Mouse (Mus musculus): Measurements from ENCODE around the gene Dhdh. TPM values are rescaled to one million over a fixed set of nuclear protein-coding genes. Genes with fewer than 3 reads are reported as not detected.
"Not testable (repeated sequence)": the region's sequence is repeated elsewhere in the genome, so short reads cannot be mapped to it uniquely, and the experiment has no call there.

Gene Dhdh
- total RNA-seq (2014; fragmentation: Nextera tagmentation): 17.7 and 18.0 TPM in 2 replicates
- total RNA-seq (2017): 4.8 and 6.8 TPM in 2 replicates
- 1.3 and 1.6 TPM in 2 replicates for polyA plus RNA-seq (2012)

DNA sequence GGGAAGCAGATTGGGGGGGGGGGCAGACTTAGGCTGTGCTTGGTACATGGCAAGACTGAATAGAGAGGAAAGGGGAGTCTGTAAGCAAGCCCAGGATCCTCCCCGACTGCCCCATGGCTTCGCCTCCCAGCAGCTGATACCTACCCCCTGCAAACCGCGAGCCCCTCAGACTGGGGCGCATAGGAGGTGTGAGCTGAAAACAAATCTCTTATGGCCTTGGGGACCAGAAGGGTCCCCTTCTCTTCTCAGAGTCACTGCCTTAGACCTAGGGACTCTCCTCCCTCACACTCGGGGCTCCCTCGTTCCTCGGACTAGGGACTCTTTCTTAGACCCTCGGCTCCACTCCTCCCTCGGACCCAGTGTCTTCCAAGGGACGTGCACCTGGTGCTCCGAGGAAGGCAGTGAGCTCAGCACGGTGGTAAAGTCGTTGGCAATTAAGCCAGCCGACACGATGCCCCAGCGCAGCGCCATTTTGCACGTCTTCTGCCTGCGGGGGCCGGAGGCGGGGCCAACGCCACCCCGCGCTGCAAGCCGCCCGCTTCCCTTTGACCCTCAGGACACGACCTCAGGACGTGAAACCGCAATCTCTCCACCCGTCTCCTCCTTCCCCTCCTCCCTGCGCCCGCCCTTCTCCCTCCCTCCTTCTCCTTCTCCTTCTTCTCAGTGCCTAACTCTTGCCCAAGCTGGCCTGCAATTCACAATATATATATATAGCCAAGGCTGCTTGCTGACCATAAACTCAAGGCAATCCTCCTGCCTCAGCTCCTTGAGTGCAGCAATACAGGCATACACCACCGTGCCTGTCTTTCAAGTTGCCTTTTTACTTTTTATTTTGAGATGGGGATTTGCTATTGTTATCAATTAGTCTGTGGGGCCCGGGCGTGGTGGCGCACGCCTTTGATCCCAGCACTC lies at the start of gene Dhdh:
TSS of gene Dhdh (minus strand) at position 513 of the 912 bp plus-strand sequence.
- Histone ChIP-seq H3K27me3 (ENCODE audit: insufficient read depth, low read length) (no peaks in the 10 kb centered on the region), H3K9me3 (replicated peaks) (no peaks in the 10 kb centered on the region), H3K4me1 (ENCODE audit: insufficient read depth, low read depth, low read length) (peaks cover 79% of the 10 kb centered on the region), H3K4me3 (ENCODE audit: low read depth, low read length) (peak within 1 kb of the TSS; percentile 70), H3K36me3 (replicated peaks) (peaks cover 32% of the 10 kb centered on the region)
- DNase-seq (ENCODE audit: low spot score): no peak
- ATAC-seq (ENCODE audit: extremely low read depth, insufficient number of reproducible peaks, low FRiP score, poor library complexity, severe bottlenecking): no peak
- TF ChIP-seq GATA2 (IDR thresholded peaks at IDR 0.05; ENCODE audit: borderline replicate concordance, low read depth, low read length) (no peak), GATA1 (IDR thresholded peaks at IDR 0.05; ENCODE audit: borderline replicate concordance, low read length) (no peak), CTCF (IDR thresholded peaks at IDR 0.05; ENCODE audit: low read depth, low read length) (no peak), POLR2AphosphoS5 (IDR thresholded peaks at IDR 0.05; ENCODE audit: insufficient replicate concordance, low read depth, low read length) (no peak), TAL1 (conservative IDR thresholded peaks at IDR 0.05; ENCODE audit: low read depth, low read length) (no peak)

DNA sequence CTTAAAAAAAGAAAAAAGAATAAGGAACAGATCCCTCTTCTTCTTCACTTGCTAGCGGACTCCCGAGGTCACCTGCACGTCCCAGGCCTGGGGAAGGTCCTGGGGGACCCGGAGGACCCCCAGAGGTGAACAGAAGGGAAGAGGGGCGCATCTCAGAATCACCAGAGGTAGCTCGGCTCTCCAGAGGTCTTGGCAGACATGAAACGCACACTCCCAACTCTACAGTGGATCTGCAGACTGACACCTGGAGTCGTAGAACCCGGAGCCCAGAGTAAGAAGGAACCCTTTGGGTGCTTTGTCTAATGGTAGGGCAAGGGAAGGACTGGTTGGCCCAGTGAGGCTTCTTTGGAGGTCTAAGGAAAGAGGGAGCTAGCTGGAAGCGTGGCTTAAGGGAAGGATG lies 49.0 kb upstream of the Dhdh start:
- no peak for TF ChIP-seq GATA2 (IDR thresholded peaks at IDR 0.05; ENCODE audit: borderline replicate concordance, low read depth, low read length)
- no peak for TF ChIP-seq GATA1 (IDR thresholded peaks at IDR 0.05; ENCODE audit: borderline replicate concordance, low read length)
- no peak for TF ChIP-seq TAL1 (conservative IDR thresholded peaks at IDR 0.05; ENCODE audit: low read depth, low read length)
- no peak for TF ChIP-seq POLR2AphosphoS5 (IDR thresholded peaks at IDR 0.05; ENCODE audit: insufficient replicate concordance, low read depth, low read length)
- TF ChIP-seq CTCF (IDR thresholded peaks at IDR 0.05; ENCODE audit: low read depth, low read length): no peak
- DNase-seq (ENCODE audit: low spot score) (no peak), ATAC-seq (ENCODE audit: extremely low read depth, insufficient number of reproducible peaks, low FRiP score, poor library complexity, severe bottlenecking) (no peak)
- Histone ChIP-seq H3K27me3 (ENCODE audit: insufficient read depth, low read length) (peaks cover 57% of the 10 kb centered on the region), H3K4me1 (ENCODE audit: insufficient read depth, low read depth, low read length) (peaks cover 5% of the 10 kb centered on the region; the same call in 1 of the 2 replicates), H3K36me3 (replicated peaks) (no peaks in the 10 kb centered on the region), H3K9me3 (replicated peaks) (no peaks in the 10 kb centered on the region), H3K4me3 (ENCODE audit: low read depth, low read length) (no peak overlapping the region)

DNA sequence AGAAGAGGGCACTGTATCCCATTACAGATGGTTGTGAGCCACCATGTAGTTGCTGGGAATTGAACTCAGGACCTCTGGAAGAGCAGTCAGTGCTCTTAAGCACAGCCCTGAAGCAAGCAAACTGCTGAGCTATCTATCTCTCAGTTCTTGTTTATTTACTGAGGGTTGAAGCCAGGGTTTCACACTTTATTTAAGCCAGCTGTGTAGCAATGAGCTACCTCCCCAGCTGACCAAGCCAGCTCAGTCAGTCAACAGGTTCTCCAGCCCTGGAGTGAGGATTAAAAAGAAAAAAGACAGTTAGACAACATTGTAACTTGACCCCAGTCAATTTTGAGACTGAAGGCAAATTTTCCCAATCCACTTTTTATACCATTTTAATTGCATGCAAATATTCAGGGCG lies 47.1 kb upstream of the Dhdh start:
- Histone ChIP-seq H3K4me3 (ENCODE audit: low read depth, low read length) (no peak overlapping the region), H3K9me3 (replicated peaks) (no peaks in the 10 kb centered on the region), H3K4me1 (ENCODE audit: insufficient read depth, low read depth, low read length) (peaks cover 3% of the 10 kb centered on the region), H3K36me3 (replicated peaks) (no peaks in the 10 kb centered on the region), H3K27me3 (ENCODE audit: insufficient read depth, low read length) (peaks cover 55% of the 10 kb centered on the region)
- TF ChIP-seq POLR2AphosphoS5 (IDR thresholded peaks at IDR 0.05; ENCODE audit: insufficient replicate concordance, low read depth, low read length) (no peak), TAL1 (conservative IDR thresholded peaks at IDR 0.05; ENCODE audit: low read depth, low read length) (no peak), CTCF (IDR thresholded peaks at IDR 0.05; ENCODE audit: low read depth, low read length) (no peak), GATA2 (IDR thresholded peaks at IDR 0.05; ENCODE audit: borderline replicate concordance, low read depth, low read length) (no peak), GATA1 (IDR thresholded peaks at IDR 0.05; ENCODE audit: borderline replicate concordance, low read length) (no peak)
- no peak for DNase-seq (ENCODE audit: low spot score)
- ATAC-seq (ENCODE audit: extremely low read depth, insufficient number of reproducible peaks, low FRiP score, poor library complexity, severe bottlenecking): no peak

DNA sequence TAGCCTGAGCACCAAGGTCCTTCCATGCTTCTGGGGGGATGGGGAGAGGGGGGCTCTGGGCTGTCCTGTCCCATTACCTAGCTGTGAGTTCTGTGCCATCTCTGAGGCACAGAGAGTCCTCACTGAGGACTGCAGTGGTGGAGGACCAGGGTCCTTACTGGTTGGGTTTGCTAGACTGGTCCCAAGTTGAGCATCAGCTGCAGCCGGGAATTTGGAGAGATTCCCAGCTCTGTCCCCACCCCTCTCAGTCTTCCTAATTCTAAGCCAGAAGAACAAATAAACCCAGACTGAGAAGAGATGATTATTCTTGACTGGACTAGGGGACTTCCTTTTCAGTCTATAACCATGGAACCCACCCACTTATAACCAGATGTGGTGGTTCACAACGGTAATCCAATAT lies 42.0 kb upstream of the Dhdh start:
- Histone ChIP-seq H3K4me1 (ENCODE audit: insufficient read depth, low read depth, low read length) (peaks cover 35% of the 10 kb centered on the region), H3K27me3 (ENCODE audit: insufficient read depth, low read length) (peaks cover 22% of the 10 kb centered on the region), H3K9me3 (replicated peaks) (no peaks in the 10 kb centered on the region), H3K36me3 (replicated peaks) (no peaks in the 10 kb centered on the region), H3K4me3 (ENCODE audit: low read depth, low read length) (no peak overlapping the region)
- TF ChIP-seq GATA2 (IDR thresholded peaks at IDR 0.05; ENCODE audit: borderline replicate concordance, low read depth, low read length) (no peak), TAL1 (conservative IDR thresholded peaks at IDR 0.05; ENCODE audit: low read depth, low read length) (no peak), GATA1 (IDR thresholded peaks at IDR 0.05; ENCODE audit: borderline replicate concordance, low read length) (no peak), CTCF (IDR thresholded peaks at IDR 0.05; ENCODE audit: low read depth, low read length) (no peak), POLR2AphosphoS5 (IDR thresholded peaks at IDR 0.05; ENCODE audit: insufficient replicate concordance, low read depth, low read length) (no peak)
- ATAC-seq (ENCODE audit: extremely low read depth, insufficient number of reproducible peaks, low FRiP score, poor library complexity, severe bottlenecking): no peak
- no peak for DNase-seq (ENCODE audit: low spot score)

DNA sequence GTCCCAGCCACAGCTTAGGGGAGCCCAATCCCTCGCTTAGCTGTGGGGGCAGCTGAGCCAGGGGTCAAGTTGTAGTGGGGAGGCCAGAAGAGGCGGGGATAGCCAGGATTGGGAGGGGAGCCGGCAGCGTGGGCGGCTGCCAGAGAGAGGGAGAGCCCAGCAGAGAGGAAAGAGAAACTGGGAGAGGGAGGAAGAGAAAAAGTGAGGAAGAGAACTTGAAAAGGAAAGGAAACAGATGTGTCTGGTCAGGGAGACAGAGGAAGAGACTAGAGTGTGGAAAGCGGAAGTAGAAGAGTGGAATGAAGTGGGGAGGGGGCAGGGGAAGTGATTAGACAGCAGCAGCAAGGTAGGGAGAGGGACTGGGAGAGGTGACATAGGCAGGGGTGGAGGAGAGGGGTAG lies 40.9 kb upstream of the Dhdh start:
- Histone ChIP-seq H3K4me1 (ENCODE audit: insufficient read depth, low read depth, low read length) (peaks cover 41% of the 10 kb centered on the region), H3K36me3 (replicated peaks) (peaks cover 3% of the 10 kb centered on the region), H3K27me3 (ENCODE audit: insufficient read depth, low read length) (peaks cover 19% of the 10 kb centered on the region), H3K4me3 (ENCODE audit: low read depth, low read length) (peak overlapping the region; percentile 57; the same call in 1 of the 2 replicates), H3K9me3 (replicated peaks) (no peaks in the 10 kb centered on the region)
- peak; percentile 69 for DNase-seq (ENCODE audit: low spot score)
- no peak for ATAC-seq (ENCODE audit: extremely low read depth, insufficient number of reproducible peaks, low FRiP score, poor library complexity, severe bottlenecking)
- TF ChIP-seq GATA2 (IDR thresholded peaks at IDR 0.05; ENCODE audit: borderline replicate concordance, low read depth, low read length) (no peak), POLR2AphosphoS5 (IDR thresholded peaks at IDR 0.05; ENCODE audit: insufficient replicate concordance, low read depth, low read length) (no peak), GATA1 (IDR thresholded peaks at IDR 0.05; ENCODE audit: borderline replicate concordance, low read length) (no peak), CTCF (IDR thresholded peaks at IDR 0.05; ENCODE audit: low read depth, low read length) (no peak), TAL1 (conservative IDR thresholded peaks at IDR 0.05; ENCODE audit: low read depth, low read length) (no peak)

DNA sequence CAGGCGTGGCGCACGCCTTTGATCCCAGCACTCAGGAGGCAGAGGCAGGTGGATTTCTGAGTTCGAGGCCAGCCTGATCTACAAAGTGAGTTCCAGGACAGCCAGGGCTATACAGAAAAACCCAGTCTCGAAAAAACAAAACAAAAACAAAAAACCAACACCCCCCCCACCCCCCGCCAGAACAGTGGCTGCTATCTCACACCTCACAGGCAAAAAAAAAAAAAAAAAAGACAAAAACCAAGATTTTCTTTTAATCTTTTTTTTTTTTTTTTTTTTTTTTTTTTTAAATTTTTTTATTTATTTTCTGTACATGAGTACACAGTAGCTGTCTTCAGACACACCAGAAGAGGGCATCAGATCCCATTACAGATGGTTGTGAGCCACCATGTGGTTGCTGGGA lies 38.6 kb upstream of the Dhdh start:
- not testable (repeated sequence) for H3K9me3 ChIP-seq (replicated peaks); DNase-seq (ENCODE audit: low spot score); H3K27me3 ChIP-seq (ENCODE audit: insufficient read depth, low read length); ATAC-seq (ENCODE audit: extremely low read depth, insufficient number of reproducible peaks, low FRiP score, poor library complexity, severe bottlenecking)
- H3K36me3 ChIP-seq (replicated peaks): peaks cover 24% of the 10 kb centered on the region
- peaks cover 61% of the 10 kb centered on the region for H3K4me1 ChIP-seq (ENCODE audit: insufficient read depth, low read depth, low read length)
- peak overlapping the region; percentile 59; the same call in 1 of the 2 replicates for H3K4me3 ChIP-seq (ENCODE audit: low read depth, low read length)
